Comparison of ENCODE assay signal across 29 mouse cellular contexts in genomic region chr14:32120940-32121919, GRCm38 (mm10). TPM values are rescaled to one million over a fixed set of nuclear protein-coding genes. Genes with fewer than 3 reads are reported as not detected.
DNase-seq lines count a peak whose midpoint lies in the region; ATAC-seq and TF ChIP-seq lines count a peak whose summit lies in the region.
"Had no signal": no experiment of that assay in that cellular context is flagged by ENCODE, and none has a peak within 500 bp of the region (broad histone marks: within the 10 kb centered on the region; RNA-seq: fewer than 3 reads in every experiment).

No protein-coding gene starts in this region.

- no peaks in the 10 kb centered on the region for H3K27me3 ChIP-seq in heart, embryonic 15.5 days
- H3K27me3 ChIP-seq in kidney, embryonic 16.5 days (ENCODE audit: insufficient read depth, low read length), result no peaks in the 10 kb centered on the region
- H3K27me3 ChIP-seq in midbrain, embryonic 11.5 days (ENCODE audit: control insufficient read depth, insufficient read depth, low read length), result no peaks in the 10 kb centered on the region
- H3K27me3 ChIP-seq: CH12.LX; limb, embryonic 13.5 days; lung, embryonic 15.5 days; midbrain, embryonic 15.5 days had no signal

- peak overlapping the region; percentile 49 for H3K27ac ChIP-seq in heart, embryonic 15.5 days
- peak overlapping the region; percentile 1; the same call in 1 of the 2 replicates for H3K27ac ChIP-seq in kidney, embryonic 16.5 days (ENCODE audit: low read length)
- no peak overlapping the region; the same call in 1 of the 2 replicates for H3K27ac ChIP-seq in ES-E14 (ENCODE audit: insufficient read depth, low read depth, low read length, poor library complexity, severe bottlenecking)
- H3K27ac ChIP-seq in midbrain, embryonic 11.5 days (ENCODE audit: low read depth, low read length), result no peak overlapping the region
- H3K27ac ChIP-seq: forebrain, embryonic 10.5 days; hindbrain, embryonic 10.5 days; hindbrain, postnatal 0 days; limb, embryonic 13.5 days; liver, embryonic 13.5 days; lung, embryonic 15.5 days; midbrain, embryonic 15.5 days; neural tube, embryonic 15.5 days had no signal

- H3K9ac ChIP-seq in heart, embryonic 15.5 days, result no peak overlapping the region
- H3K9ac ChIP-seq in kidney, embryonic 16.5 days (replicated peaks; ENCODE audit: low read length), result no peak overlapping the region
- 0 out of 2 replicates have a peak overlapping the region, but pooled peaks have one; percentile 23 for H3K9ac ChIP-seq in ES-E14 (ENCODE audit: insufficient read depth, low read depth, low read length, poor library complexity, severe bottlenecking)
- no peak overlapping the region for H3K9ac ChIP-seq in midbrain, embryonic 11.5 days (ENCODE audit: low read length)
- H3K9ac ChIP-seq: limb, embryonic 13.5 days; liver, embryonic 13.5 days; lung, embryonic 15.5 days; midbrain, embryonic 15.5 days; neural tube, embryonic 15.5 days had no signal

- no peak for DNase-seq in heart, postnatal 14 days
- DNase-seq in kidney, adult 18-20 months, result no peak
- DNase-seq in ES-E14 (ENCODE audit: low read depth, low spot score), result no peak
- peak; percentile 10 for DNase-seq in fat pad, adult 2 months (ENCODE audit: extremely low read depth, low read depth, low spot score)
- no peak for DNase-seq in midbrain, embryonic 11.5 days (ENCODE audit: low spot score, missing footprints)
- DNase-seq: layer of hippocampus, adult 9-11 months had no signal

- ATAC-seq in heart, embryonic 15.5 days (replicated peaks; ENCODE audit: insufficient number of reproducible peaks, insufficient read depth, low FRiP score, low read depth), result no peak
- 0 out of 2 replicates have a peak, but pooled peaks have one; percentile 51 for ATAC-seq in kidney, embryonic 16.5 days (ENCODE audit: low FRiP score, low TSS enrichment)
- ATAC-seq in midbrain, embryonic 11.5 days (ENCODE audit: low FRiP score), result no peak
- no peak for ATAC-seq in monocyte, adult 5-6 weeks (replicated peaks; ENCODE audit: insufficient number of reproducible peaks, low FRiP score, low TSS enrichment, poor library complexity, severe bottlenecking)
- ATAC-seq: forebrain, embryonic 16.5 days; hindbrain, postnatal 0 days; midbrain, embryonic 15.5 days had no signal

- H3K4me3 ChIP-seq in heart, embryonic 15.5 days, result no peak overlapping the region
- no peak overlapping the region for H3K4me3 ChIP-seq in kidney, embryonic 16.5 days (ENCODE audit: low read length)
- no peak overlapping the region for H3K4me3 ChIP-seq in ES-E14 (ENCODE audit: insufficient read depth in 1 of 2, low read depth in 1 of 2, low read length in 2 of 2, poor library complexity in 1 of 2, severe bottlenecking in 1 of 2)
- H3K4me3 ChIP-seq in midbrain, embryonic 11.5 days (ENCODE audit: low read depth, low read length), result no peak overlapping the region
- H3K4me3 ChIP-seq: forebrain, embryonic 10.5 days; hindbrain, embryonic 10.5 days; limb, embryonic 13.5 days; liver, embryonic 13.5 days; lung, embryonic 15.5 days; midbrain, embryonic 15.5 days; neural tube, embryonic 15.5 days had no signal

- no peak overlapping the region for H3K4me2 ChIP-seq in heart, embryonic 15.5 days
- no peak overlapping the region for H3K4me2 ChIP-seq in kidney, embryonic 16.5 days (replicated peaks; ENCODE audit: low read depth, low read length)
- H3K4me2 ChIP-seq in midbrain, embryonic 11.5 days, result no peak overlapping the region
- H3K4me2 ChIP-seq: limb, embryonic 13.5 days; liver, embryonic 13.5 days; lung, embryonic 15.5 days; midbrain, embryonic 15.5 days; neural tube, embryonic 15.5 days had no signal

- H3K9me3 ChIP-seq in heart, embryonic 15.5 days (replicated peaks), result no peaks in the 10 kb centered on the region
- H3K9me3 ChIP-seq in kidney, embryonic 16.5 days (ENCODE audit: low read length), result no peaks in the 10 kb centered on the region
- no peaks in the 10 kb centered on the region for H3K9me3 ChIP-seq in ES-E14 (ENCODE audit: control insufficient read depth, insufficient read depth, low read depth, low read length)
- H3K9me3 ChIP-seq in midbrain, embryonic 11.5 days (ENCODE audit: control insufficient read depth, low read length), result no peaks in the 10 kb centered on the region
- H3K9me3 ChIP-seq: forebrain, embryonic 10.5 days; hindbrain, embryonic 10.5 days; limb, embryonic 13.5 days; liver, embryonic 13.5 days; lung, embryonic 15.5 days; midbrain, embryonic 15.5 days; neural tube, embryonic 15.5 days had no signal

- H3K36me3 ChIP-seq in heart, embryonic 15.5 days, result no peaks in the 10 kb centered on the region
- H3K36me3 ChIP-seq in kidney, embryonic 16.5 days (ENCODE audit: insufficient read depth, low read length), result no peaks in the 10 kb centered on the region
- no peaks in the 10 kb centered on the region for H3K36me3 ChIP-seq in ES-E14 (ENCODE audit: control insufficient read depth, insufficient read depth, low read length, poor library complexity, severe bottlenecking)
- H3K36me3 ChIP-seq in midbrain, embryonic 11.5 days (ENCODE audit: control insufficient read depth, insufficient read depth, low read length), result no peaks in the 10 kb centered on the region
- H3K36me3 ChIP-seq: forebrain, embryonic 10.5 days; hindbrain, embryonic 10.5 days; limb, embryonic 13.5 days; liver, embryonic 13.5 days; lung, embryonic 15.5 days; midbrain, embryonic 15.5 days; neural tube, embryonic 15.5 days had no signal

- H3K4me1 ChIP-seq in heart, embryonic 15.5 days (replicated peaks), result no peaks in the 10 kb centered on the region
- no peaks in the 10 kb centered on the region for H3K4me1 ChIP-seq in kidney, embryonic 16.5 days (ENCODE audit: insufficient read depth, low read length)
- H3K4me1 ChIP-seq in ES-E14 (ENCODE audit: control insufficient read depth in 2 of 2, insufficient read depth in 2 of 2, low read length in 2 of 2, poor library complexity in 1 of 2), result peaks cover 6 to 15% of the 10 kb centered on the region in 2 experiments
- no peaks in the 10 kb centered on the region for H3K4me1 ChIP-seq in midbrain, embryonic 11.5 days (ENCODE audit: control insufficient read depth, insufficient read depth, low read length)
- H3K4me1 ChIP-seq: forebrain, embryonic 10.5 days; hindbrain, embryonic 10.5 days; liver, embryonic 13.5 days; lung, embryonic 15.5 days; midbrain, embryonic 15.5 days; neural tube, embryonic 15.5 days had no signal

- 66% methylated on average over 11 of the region's 11 CpGs for WGBS in heart, embryonic 15.5 days
- WGBS in kidney, embryonic 16.5 days, result 24% methylated on average over 11 of the region's 11 CpGs
- WGBS in midbrain, embryonic 11.5 days, result 76% methylated on average over 11 of the region's 11 CpGs

- in situ Hi-C loops in ES-E14 (cut with MboI; ENCODE audit: low sequenced_read_pairs in 2 of 2, unreplicated experiment in 2 of 2), result no loop called here

- intact Hi-C loops in heart, postnatal 14 days (cut with DNase I), result loop anchor here (5.0 kb wide), 1 partner anchor 71 kb away; no protein-coding TSS in a partner anchor

TF ChIP-seq in ES-E14, 5 proteins besides CTCF, POLR2A, EP300 and RAD21:
- TF ChIP-seq HCFC1 (IDR thresholded peaks at IDR 0.05; ENCODE audit: borderline replicate concordance, insufficient read depth, low read length) (no peak), ZC3H11A (IDR thresholded peaks at IDR 0.05; ENCODE audit: borderline replicate concordance, low read depth, low read length) (no peak), ZNF384 (IDR thresholded peaks at IDR 0.05; ENCODE audit: low read depth, low read length) (no peak), CHD2 (IDR thresholded peaks at IDR 0.05; ENCODE audit: low read depth, low read length) (no peak), MAFK (IDR thresholded peaks at IDR 0.05; ENCODE audit: insufficient read depth, low read depth, low read length) (no peak)

RNA-seq across cellular contexts. Expression of gene Msmb, which starts 20.6 kb away (rescaled TPM):
- not detected in 2 replicates for polyA plus RNA-seq in heart, embryonic 15.5 days (2015; fragmentation: Nextera tagmentation; extraction: Ambion mirVana)
- total RNA-seq in heart, postnatal 14 days (2021), result not detected
- not detected in 2 replicates for polyA plus RNA-seq in kidney, embryonic 16.5 days (2015; fragmentation: Nextera tagmentation; extraction: Ambion mirVana)
- not detected in 2 replicates for total RNA-seq in ES-E14 (2012; rRNA removed)
- polyA plus RNA-seq in midbrain, embryonic 11.5 days (2014; fragmentation: Nextera tagmentation; extraction: Ambion mirVana), result not detected in 2 replicates
- total RNA-seq in monocyte, adult 5-6 weeks (2017), result not detected in 3 replicates
- total RNA-seq: adrenal gland, postnatal 14 days; CH12.LX; gastrocnemius, postnatal 14 days; hindbrain, postnatal 0 days; left cerebral cortex, adult 18-20 months; left cerebral cortex, postnatal 25 days; megakaryocyte-erythroid progenitor cell, adult 5-6 weeks had no signal
- polyA plus RNA-seq: cerebellum, adult 2 months; embryonic facial prominence, embryonic 14.5 days; forebrain, embryonic 10.5 days; forebrain, embryonic 16.5 days; hindbrain, embryonic 10.5 days; hindbrain, postnatal 0 days; large intestine, adult 2 months; limb, embryonic 13.5 days; lung, embryonic 15.5 days; midbrain, embryonic 15.5 days; neural tube, embryonic 15.5 days; small intestine, adult 2 months; urinary bladder, adult 2 months had no signal

RNA-seq across cellular contexts. Expression of gene Dph3, which starts 35.7 kb away (rescaled TPM):
- 66.3 and 81.3 TPM in 2 replicates for polyA plus RNA-seq in heart, embryonic 15.5 days (2015; fragmentation: Nextera tagmentation; extraction: Ambion mirVana)
- total RNA-seq in heart, postnatal 14 days (2021), result 10 to 100 TPM; 74.5 to 86.9 TPM
- polyA plus RNA-seq in kidney, embryonic 16.5 days (2015; fragmentation: Nextera tagmentation; extraction: Ambion mirVana), result 88.1 and 90.9 TPM in 2 replicates
- 52.4 and 75.8 TPM in 2 replicates for total RNA-seq in ES-E14 (2012; rRNA removed)
- 93.2 and 94.8 TPM in 2 replicates for polyA plus RNA-seq in midbrain, embryonic 11.5 days (2014; fragmentation: Nextera tagmentation; extraction: Ambion mirVana)
- 72.4 to 102 TPM (median 78.3 TPM) in 3 replicates for total RNA-seq in monocyte, adult 5-6 weeks (2017)

RNA-seq across cellular contexts. Expression of gene Oxnad1, which starts 36.1 kb away (rescaled TPM):
- polyA plus RNA-seq in heart, embryonic 15.5 days (2015; fragmentation: Nextera tagmentation; extraction: Ambion mirVana), result 34.3 and 38.4 TPM in 2 replicates
- total RNA-seq in heart, postnatal 14 days (2021), result 10 to 100 TPM; 43.4 to 51.9 TPM
- polyA plus RNA-seq in kidney, embryonic 16.5 days (2015; fragmentation: Nextera tagmentation; extraction: Ambion mirVana), result 35.2 and 36.9 TPM in 2 replicates
- 44.0 and 45.7 TPM in 2 replicates for total RNA-seq in ES-E14 (2012; rRNA removed)
- 21.6 and 25.8 TPM in 2 replicates for polyA plus RNA-seq in midbrain, embryonic 11.5 days (2014; fragmentation: Nextera tagmentation; extraction: Ambion mirVana)
- total RNA-seq in monocyte, adult 5-6 weeks (2017), result 9.2 to 22.1 TPM (median 10.6 TPM) in 3 replicates

RNA-seq across cellular contexts. Expression of gene Ncoa4, which starts 38.4 kb away (rescaled TPM):
- polyA plus RNA-seq in heart, embryonic 15.5 days (2015; fragmentation: Nextera tagmentation; extraction: Ambion mirVana), result 131 and 154 TPM in 2 replicates
- total RNA-seq in heart, postnatal 14 days (2021), result 100 to 1,000 TPM; 139 to 150 TPM
- 115 and 119 TPM in 2 replicates for polyA plus RNA-seq in kidney, embryonic 16.5 days (2015; fragmentation: Nextera tagmentation; extraction: Ambion mirVana)
- 53.7 and 89.6 TPM in 2 replicates for total RNA-seq in ES-E14 (2012; rRNA removed)
- 106 and 111 TPM in 2 replicates for polyA plus RNA-seq in midbrain, embryonic 11.5 days (2014; fragmentation: Nextera tagmentation; extraction: Ambion mirVana)
- total RNA-seq in monocyte, adult 5-6 weeks (2017), result 60.5 to 111 TPM (median 83.4 TPM) in 3 replicates

Comparison
In these comparisons a context has a peak if more than half of its experiments do, and no peak if none do; other contexts are left out.
1. H3K27ac ChIP-seq: peak in heart, embryonic 15.5 days (single experiment) and kidney, embryonic 16.5 days (single experiment); none in ES-E14 (single experiment) and midbrain, embryonic 11.5 days (single experiment).